Mouse (Mus musculus) forebrain, embryonic 11.5 days (tissue): ENCODE data around the gene Slc45a1. TPM values are rescaled to one million over a fixed set of nuclear protein-coding genes. Genes with fewer than 3 reads are reported as not detected.
A peak's percentile ranks its signal among the peaks of the same experiment; 100 is the strongest.

Source experiments
- ATAC-seq: fragments of 200-750 bp; cut with Nextera tagmentation; replicated peaks from 2 replicates; pipeline ENCODE4 v1.8.0; 2017; ENCODE audit warnings: moderate TSS enrichment; ENCODE audit not compliant: low FRiP score
- DNase-seq: peaks from one replicate; pipeline ENCODE4 v3.0.0-alpha.2; 2017; ENCODE audit warnings: low spot score
- H3K27ac ChIP-seq: fragments of 300-500 bp; sonication (generic); 2 replicates; pipeline ENCODE4 v1.5.1; 2014; ENCODE audit warnings: low read depth, low read length
- H3K27me3 ChIP-seq: fragments of 300-500 bp; sonication (generic); 2 replicates; pipeline ENCODE4 v1.6.1; 2014; ENCODE audit warnings: mild to moderate bottlenecking, low read length, mixed read lengths; ENCODE audit not compliant: control insufficient read depth, insufficient read depth
- H3K36me3 ChIP-seq: fragments of 300-500 bp; sonication (generic); 2 replicates; pipeline ENCODE4 v1.6.1; 2014; ENCODE audit warnings: mild to moderate bottlenecking, low read length, moderate library complexity, mixed read lengths; ENCODE audit not compliant: control insufficient read depth, insufficient read depth
- H3K4me1 ChIP-seq: fragments of 300-500 bp; sonication (generic); replicated peaks from 2 replicates; pipeline ENCODE4 v1.6.1; 2014; ENCODE audit warnings: low read length, mixed read lengths; ENCODE audit not compliant: control insufficient read depth, insufficient read depth
- H3K4me2 ChIP-seq: fragments of 300-500 bp; sonication (generic); 2 replicates; pipeline ENCODE4 v1.6.1; 2014; ENCODE audit warnings: low read depth, mild to moderate bottlenecking, low read length, moderate library complexity, mixed read lengths; ENCODE audit not compliant: severe bottlenecking
- H3K4me3 ChIP-seq: fragments of 300-500 bp; sonication (generic); 2 replicates; pipeline ENCODE4 v1.5.1; 2014; ENCODE audit warnings: low read depth, low read length
- H3K9ac ChIP-seq: fragments of 300-500 bp; sonication (generic); 2 replicates; pipeline ENCODE4 v1.6.1; 2014; ENCODE audit warnings: low read length
- H3K9me3 ChIP-seq: fragments of 300-500 bp; sonication (generic); 2 replicates; pipeline ENCODE4 v1.6.1; 2016; ENCODE audit warnings: low read length, mixed read lengths; ENCODE audit not compliant: control insufficient read depth
- WGBS: fragments of 180-500 bp; shearing (Covaris S2); extraction: QIAGEN DNeasy Blood & Tissue Kit; methylation state at CpG from one replicate; pipeline ENCODE4 v1.1.7; 2014; 5-methylcytosine and 5-hydroxymethylcytosine counted together
- polyA plus RNA-seq: library from polyadenylated mRNA; unstranded; fragments of >200 nt; fragmentation: Nextera tagmentation; extraction: Ambion mirVana; gene quantifications from 2 replicates; pipeline ENCODE4 v1.2.1, GENCODE M21; 2014

Gene Slc45a1
- polyA plus RNA-seq, 1 experiment from 2014 or later = 2.7 TPM

DNA sequence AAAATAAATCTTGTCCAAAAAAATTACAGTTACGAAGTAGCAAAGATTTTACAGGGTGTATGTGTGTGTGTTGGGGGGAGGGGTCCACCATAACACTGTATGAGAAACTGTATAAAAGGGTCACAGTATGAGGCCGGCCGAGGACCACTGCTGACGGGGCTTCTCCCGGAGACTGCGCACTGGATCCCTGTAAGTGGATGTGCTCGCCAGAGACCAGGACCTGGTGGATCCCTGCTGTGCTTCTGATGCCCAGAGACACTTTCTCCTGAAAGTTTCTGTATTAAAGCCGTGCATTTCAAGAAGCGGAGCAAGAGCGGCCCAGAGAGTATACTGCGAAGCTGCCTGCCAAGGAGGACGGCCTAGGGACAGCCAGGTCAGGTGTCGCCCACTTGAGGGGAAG lies 29.3 kb downstream of the Slc45a1 start:
- ATAC-seq (no peak), DNase-seq (no peak)
- H3K4me2 ChIP-seq = no peak overlapping the region
- 92% methylated on average over 13 of the region's 13 CpGs for WGBS
- H3K4me1 ChIP-seq = no peaks in the 10 kb centered on the region
- no peaks in the 10 kb centered on the region for H3K9me3 ChIP-seq
- H3K27ac ChIP-seq = no peak overlapping the region
- H3K4me3 ChIP-seq = no peak overlapping the region
- no peak overlapping the region for H3K9ac ChIP-seq
- no peaks in the 10 kb centered on the region; the same call in 1 of the 2 replicates for H3K36me3 ChIP-seq
- H3K27me3 ChIP-seq = no peaks in the 10 kb centered on the region

DNA sequence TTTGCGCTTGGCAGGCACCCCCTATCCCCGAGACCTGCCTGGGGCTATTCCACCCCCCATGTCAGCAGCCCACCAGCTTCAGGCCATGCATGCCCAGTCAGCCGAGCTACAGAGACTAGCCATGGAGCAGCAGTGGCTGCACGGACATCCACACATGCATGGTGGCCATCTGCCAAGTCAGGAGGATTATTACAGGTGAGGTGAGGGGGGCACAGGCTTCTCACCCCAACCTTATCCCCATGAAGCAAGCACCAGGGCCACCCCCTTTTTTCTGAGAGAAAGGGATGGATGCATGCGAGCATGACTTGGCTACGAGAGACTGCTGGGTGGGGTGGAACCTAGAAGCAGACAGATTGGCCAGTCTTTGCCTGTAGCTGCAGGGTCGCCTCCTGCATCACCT lies 33.0 kb downstream of the Slc45a1 start:
- no peaks in the 10 kb centered on the region for H3K9me3 ChIP-seq
- WGBS = 95% methylated on average over 7 of the region's 7 CpGs
- H3K4me2 ChIP-seq = no peak overlapping the region
- ATAC-seq (no peak), DNase-seq (no peak)
- peaks cover 11% of the 10 kb centered on the region; the same call in 1 of the 2 replicates for H3K36me3 ChIP-seq
- no peak overlapping the region for H3K4me3 ChIP-seq
- no peaks in the 10 kb centered on the region for H3K27me3 ChIP-seq
- no peak overlapping the region for H3K9ac ChIP-seq
- no peaks in the 10 kb centered on the region for H3K4me1 ChIP-seq
- no peak overlapping the region for H3K27ac ChIP-seq

DNA sequence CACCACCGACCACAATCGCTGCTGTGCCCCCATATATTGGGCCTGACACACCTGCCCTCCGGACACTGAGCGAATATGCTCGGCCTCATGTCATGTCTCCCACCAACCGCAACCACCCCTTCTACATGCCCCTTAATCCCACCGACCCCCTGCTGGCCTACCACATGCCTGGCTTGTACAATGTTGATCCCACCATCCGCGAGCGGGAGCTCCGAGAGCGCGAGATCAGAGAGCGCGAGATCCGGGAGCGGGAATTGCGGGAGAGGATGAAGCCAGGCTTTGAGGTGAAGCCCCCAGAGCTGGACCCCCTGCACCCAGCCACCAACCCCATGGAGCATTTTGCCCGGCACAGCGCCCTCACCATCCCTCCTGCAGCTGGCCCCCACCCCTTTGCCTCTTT lies 35.1 kb downstream of the Slc45a1 start:
- Histone ChIP-seq H3K4me2 (no peak overlapping the region), H3K9me3 (no peaks in the 10 kb centered on the region), H3K4me1 (no peaks in the 10 kb centered on the region), H3K27ac (no peak overlapping the region), H3K4me3 (no peak overlapping the region), H3K27me3 (no peaks in the 10 kb centered on the region), H3K36me3 (peaks cover 11% of the 10 kb centered on the region; the same call in 1 of the 2 replicates), H3K9ac (no peak overlapping the region)
- ATAC-seq (no peak), DNase-seq (no peak)
- 97% methylated on average over 20 of the region's 20 CpGs for WGBS

DNA sequence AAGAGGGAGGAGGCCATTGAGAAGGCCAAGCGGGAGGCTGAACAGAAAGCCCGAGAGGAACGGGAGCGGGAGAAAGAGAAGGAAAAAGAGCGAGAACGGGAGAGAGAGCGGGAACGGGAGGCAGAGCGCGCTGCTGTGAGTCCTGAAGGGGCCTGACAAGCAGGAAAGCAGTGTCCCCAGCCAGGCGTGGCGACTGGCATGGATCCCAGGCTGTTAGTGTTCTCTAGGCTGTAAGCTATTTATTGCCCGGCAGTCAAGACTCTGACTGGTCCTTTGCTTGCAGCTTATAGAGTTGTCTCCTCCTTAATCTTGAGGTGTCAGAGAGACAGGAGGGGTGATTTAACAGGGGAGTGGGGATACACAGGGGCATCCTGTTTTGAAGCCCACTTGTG lies 35.9 kb downstream of the Slc45a1 start:
- Histone ChIP-seq H3K4me3 (no peak overlapping the region), H3K9me3 (no peaks in the 10 kb centered on the region), H3K4me1 (no peaks in the 10 kb centered on the region), H3K4me2 (no peak overlapping the region), H3K27ac (no peak overlapping the region), H3K36me3 (peaks cover 11% of the 10 kb centered on the region; the same call in 1 of the 2 replicates), H3K27me3 (no peaks in the 10 kb centered on the region), H3K9ac (no peak overlapping the region)
- no peak for ATAC-seq
- 92% methylated on average over 13 of the region's 13 CpGs for WGBS
- no peak for DNase-seq

DNA sequence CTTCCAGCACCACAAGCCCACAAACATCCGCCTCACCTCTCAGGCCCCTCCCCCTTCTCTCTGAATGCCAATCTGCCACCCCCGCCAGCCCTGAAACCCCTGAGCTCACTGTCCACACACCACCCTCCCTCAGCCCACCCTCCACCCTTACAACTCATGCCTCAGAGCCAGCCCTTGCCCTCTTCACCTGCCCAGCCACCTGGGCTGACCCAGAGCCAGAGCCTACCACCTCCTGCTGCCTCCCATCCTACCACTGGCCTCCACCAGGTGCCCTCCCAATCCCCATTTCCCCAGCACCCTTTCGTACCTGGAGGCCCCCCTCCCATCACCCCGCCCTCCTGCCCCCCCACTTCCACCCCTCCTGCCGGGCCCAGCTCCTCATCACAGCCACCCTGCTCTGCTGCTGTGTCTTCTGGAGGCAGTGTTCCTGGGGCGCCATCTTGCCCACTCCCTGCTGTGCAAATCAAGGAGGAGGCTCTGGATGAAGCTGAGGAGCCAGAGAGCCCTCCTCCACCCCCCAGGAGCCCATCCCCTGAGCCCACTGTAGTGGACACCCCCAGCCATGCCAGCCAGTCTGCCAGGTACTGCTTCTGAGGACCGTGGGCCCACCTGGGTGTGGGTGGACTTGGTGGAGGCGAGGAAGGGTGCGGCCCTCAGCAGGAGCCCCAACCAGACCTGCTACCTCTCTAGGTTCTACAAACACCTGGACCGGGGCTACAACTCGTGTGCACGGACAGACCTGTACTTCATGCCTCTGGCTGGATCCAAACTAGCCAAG lies 36.5 kb downstream of the Slc45a1 start:
- no peak overlapping the region for H3K4me2 ChIP-seq
- no peak overlapping the region for H3K27ac ChIP-seq
- DNase-seq (no peak), ATAC-seq (no peak; the same call in 1 of the 2 replicates)
- 94% methylated on average over 12 of the region's 12 CpGs for WGBS
- H3K9ac ChIP-seq = no peak overlapping the region
- H3K27me3 ChIP-seq = no peaks in the 10 kb centered on the region
- H3K4me3 ChIP-seq = no peak overlapping the region
- peaks cover 11% of the 10 kb centered on the region; the same call in 1 of the 2 replicates for H3K36me3 ChIP-seq
- H3K9me3 ChIP-seq = no peaks in the 10 kb centered on the region
- H3K4me1 ChIP-seq = no peaks in the 10 kb centered on the region

DNA sequence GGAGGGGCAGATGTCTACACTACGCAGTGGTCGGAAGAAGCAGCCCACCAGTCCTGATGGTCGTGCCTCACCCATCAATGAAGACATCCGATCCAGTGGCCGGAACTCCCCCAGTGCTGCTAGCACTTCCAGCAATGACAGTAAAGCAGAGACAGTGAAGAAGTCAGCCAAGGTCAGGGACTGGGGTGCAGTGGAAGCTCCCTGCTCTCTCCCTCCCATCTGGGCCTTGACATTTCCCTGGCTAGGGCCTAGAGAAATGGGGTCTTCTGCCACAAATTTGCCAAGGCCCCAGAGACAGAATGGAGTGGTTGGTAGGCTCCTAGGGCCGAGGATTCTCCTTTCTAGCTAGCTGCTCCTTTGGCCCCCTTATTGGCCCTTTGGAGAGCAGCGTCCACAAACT lies 38.3 kb downstream of the Slc45a1 start:
- Histone ChIP-seq H3K9me3 (no peaks in the 10 kb centered on the region), H3K4me3 (no peak overlapping the region), H3K27me3 (no peaks in the 10 kb centered on the region), H3K4me1 (no peaks in the 10 kb centered on the region), H3K27ac (no peak overlapping the region), H3K4me2 (no peak overlapping the region), H3K36me3 (peaks cover 11% of the 10 kb centered on the region; the same call in 1 of the 2 replicates), H3K9ac (no peak overlapping the region)
- 93% methylated on average over 7 of the region's 7 CpGs for WGBS
- DNase-seq (no peak), ATAC-seq (no peak)

DNA sequence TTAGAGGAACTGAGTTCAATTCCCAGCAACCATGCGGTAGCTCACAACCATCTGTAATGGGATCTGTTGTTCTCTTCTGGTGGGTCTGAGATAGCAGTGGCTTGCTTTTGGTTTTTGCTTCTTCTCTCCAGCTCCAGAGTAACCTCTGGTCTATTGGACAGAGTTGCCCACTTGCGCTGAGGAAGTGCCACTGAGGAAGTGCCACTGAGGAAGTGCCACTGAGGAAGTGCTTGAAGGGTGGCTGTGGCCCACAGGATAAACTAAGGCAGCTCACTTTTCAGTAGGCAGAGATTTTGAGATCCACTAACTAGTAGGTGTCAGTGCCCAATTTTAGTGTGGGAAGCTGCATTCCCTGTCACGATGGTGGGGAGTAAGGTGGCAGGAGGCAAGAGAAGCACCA lies 43.3 kb downstream of the Slc45a1 start:
- Histone ChIP-seq H3K36me3 (no peaks in the 10 kb centered on the region; the same call in 1 of the 2 replicates), H3K4me1 (peaks cover 16% of the 10 kb centered on the region)

DNA sequence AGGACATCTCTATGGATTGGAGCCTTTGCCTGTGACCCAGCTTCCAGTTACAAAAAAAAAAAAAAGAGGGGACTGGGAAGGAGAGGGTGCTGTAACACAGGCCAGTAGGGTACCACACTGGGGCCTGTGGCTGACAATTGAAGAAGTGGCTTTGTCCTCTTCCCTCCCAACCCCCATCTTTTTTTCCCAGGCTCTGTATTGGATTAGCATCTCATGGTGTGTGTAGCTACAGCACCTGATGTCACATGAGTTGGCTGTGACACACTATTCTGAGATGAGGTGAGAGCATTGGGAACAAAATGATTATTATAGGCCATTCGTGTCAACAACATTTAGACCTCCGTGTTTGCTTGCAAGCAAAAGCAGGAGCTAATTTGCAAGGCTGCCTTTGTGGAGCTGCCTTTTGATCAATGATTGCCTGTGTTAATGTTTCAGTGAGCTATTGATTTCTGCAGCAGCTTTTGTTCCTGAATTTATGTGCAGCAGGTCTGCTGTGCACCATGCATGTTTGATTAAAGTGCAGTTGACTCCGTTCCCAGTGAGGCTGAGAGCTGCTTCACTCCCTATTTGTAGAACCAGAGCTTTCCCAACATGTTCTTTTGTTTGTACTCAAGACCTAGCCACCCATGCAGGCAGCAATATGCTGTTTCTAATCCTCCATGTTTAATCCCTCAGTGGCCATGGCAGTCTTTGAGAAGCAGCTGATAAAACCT lies 45.4 kb downstream of the Slc45a1 start:
- Histone ChIP-seq H3K27me3 (no peaks in the 10 kb centered on the region), H3K4me1 (peaks cover 18% of the 10 kb centered on the region), H3K36me3 (no peaks in the 10 kb centered on the region), H3K27ac (peak overlapping the region; percentile 74), H3K9ac (no peak overlapping the region; the same call in 1 of the 2 replicates), H3K4me3 (no peak overlapping the region), H3K4me2 (peak overlapping the region; percentile 15; the same call in 1 of the 2 replicates), H3K9me3 (no peaks in the 10 kb centered on the region)
- 13% methylated on average over 3 of the region's 3 CpGs for WGBS
- DNase-seq = no peak
- peak; percentile 78 for ATAC-seq

More for the DNA sequence above, 43.3 kb downstream of the Slc45a1 start:
- Histone ChIP-seq H3K27me3 (no peaks in the 10 kb centered on the region), H3K4me2 (no peak overlapping the region), H3K4me3 (no peak overlapping the region), H3K9ac (no peak overlapping the region), H3K27ac (no peak overlapping the region), H3K9me3 (no peaks in the 10 kb centered on the region)
- 98% methylated on average over 3 of the region's 3 CpGs for WGBS
- no peak for ATAC-seq
- DNase-seq = no peak
